Mouse (Mus musculus) cortical plate, adult 2 months (tissue): ENCODE results near the gene Rmi1.

Experiments
- CTCF ChIP-seq: fragments of 200-500 bp; IDR thresholded peaks from 2 replicates; pipeline ENCODE4 v1.5.1; 2011; ENCODE audit warnings: mild to moderate bottlenecking, control low read depth, low read length; ENCODE audit not compliant: insufficient read depth; ENCODE audit errors: extremely low read depth
- POLR2A ChIP-seq: fragments of 200-500 bp; IDR thresholded peaks from 2 replicates; pipeline ENCODE4 v1.6.1; 2011; ENCODE audit warnings: mild to moderate bottlenecking, low read length, control low read depth; ENCODE audit not compliant: insufficient read depth; ENCODE audit errors: extremely low read depth

- TF ChIP-seq CTCF (no peak), POLR2A (no peak)
Observed at GRCm38 (mm10) chr13:58422242-58422641, 20.2 kb downstream of the Rmi1 start.
